Comparison of ENCODE assay signal across 14 mouse cellular contexts in genomic region chr19:8592155-8592554, GRCm38 (mm10). TPM values are rescaled to one million over a fixed set of nuclear protein-coding genes. Genes with fewer than 3 reads are reported as not detected.
DNase-seq lines count a peak whose midpoint lies in the region; ATAC-seq and TF ChIP-seq lines count a peak whose summit lies in the region.
"Had no signal": no experiment of that assay in that cellular context is flagged by ENCODE, and none has a peak within 500 bp of the region (broad histone marks: within the 10 kb centered on the region; RNA-seq: fewer than 3 reads in every experiment).

No protein-coding gene starts in this region.

- no peaks in the 10 kb centered on the region for H3K36me3 ChIP-seq in G1E (replicated peaks)
- H3K36me3 ChIP-seq in liver, embryonic 11.5 days (ENCODE audit: control insufficient read depth, insufficient read depth, low read length) = no peaks in the 10 kb centered on the region
- H3K36me3 ChIP-seq: embryonic facial prominence, embryonic 13.5 days; heart, embryonic 12.5 days; intestine, embryonic 15.5 days; neural tube, embryonic 13.5 days had no signal

- H3K4me1 ChIP-seq in G1E (ENCODE audit: insufficient read depth, low read depth, low read length) = peaks cover 59% of the 10 kb centered on the region
- H3K4me1 ChIP-seq in liver, embryonic 11.5 days (replicated peaks; ENCODE audit: control insufficient read depth, insufficient read depth, low read length) = peaks cover 11% of the 10 kb centered on the region

- H3K9me3 ChIP-seq in G1E (replicated peaks) = no peaks in the 10 kb centered on the region
- H3K9me3 ChIP-seq in liver, embryonic 11.5 days (ENCODE audit: control insufficient read depth, low read length) = no peaks in the 10 kb centered on the region
- H3K9me3 ChIP-seq: embryonic facial prominence, embryonic 13.5 days; heart, embryonic 12.5 days; intestine, embryonic 15.5 days; neural tube, embryonic 13.5 days had no signal

- H3K27ac ChIP-seq in layer of hippocampus, adult 2 months = peak overlapping the region; percentile 46
- H3K27ac ChIP-seq in liver, embryonic 11.5 days (ENCODE audit: low read depth, low read length) = no peak overlapping the region
- H3K27ac ChIP-seq: embryonic facial prominence, embryonic 13.5 days; intestine, embryonic 15.5 days; neural tube, embryonic 13.5 days had no signal

- peak; percentile 82 for ATAC-seq in G1E (ENCODE audit: extremely low read depth, insufficient number of reproducible peaks, low FRiP score, poor library complexity, severe bottlenecking)
- ATAC-seq in liver, embryonic 11.5 days (replicated peaks; ENCODE audit: low FRiP score) = peak; percentile 71
- ATAC-seq in frontal cortex, adult (ENCODE audit: low TSS enrichment) = no peak

- DNase-seq in layer of hippocampus, adult 2 months (ENCODE audit: low spot score in 2 of 2) = no peak
- no peak for DNase-seq in layer of hippocampus, postnatal 25 days (ENCODE audit: extremely low spot score in 1 of 2, low spot score in 1 of 2)
- DNase-seq in G1E (ENCODE audit: low spot score) = peak; percentile 86
- no peak for DNase-seq in liver, embryonic 11.5 days (ENCODE audit: low spot score)
- peak; percentile 23 to 72 for DNase-seq in thymus, adult 18-20 months
- no peak for DNase-seq in heart, postnatal 14 days
- no peak for DNase-seq in heart, postnatal 36 days
- DNase-seq: left cerebral cortex, postnatal 4 days; right cerebral cortex, postnatal 25 days had no signal

- no peak overlapping the region for H3K4me2 ChIP-seq in liver, embryonic 11.5 days
- H3K4me2 ChIP-seq: embryonic facial prominence, embryonic 13.5 days; heart, embryonic 12.5 days; intestine, embryonic 15.5 days; neural tube, embryonic 13.5 days had no signal

- intact Hi-C loops in heart, postnatal 14 days (cut with DNase I) = no loop called here
- intact Hi-C loops in heart, postnatal 36 days (cut with DNase I) = no loop called here

- H3K27me3 ChIP-seq in G1E (ENCODE audit: insufficient read depth, low read length) = peaks cover 7% of the 10 kb centered on the region; the same call in 1 of the 2 replicates
- no peaks in the 10 kb centered on the region for H3K27me3 ChIP-seq in liver, embryonic 11.5 days (replicated peaks; ENCODE audit: control insufficient read depth, insufficient read depth, low read length)
- H3K27me3 ChIP-seq: embryonic facial prominence, embryonic 13.5 days; heart, embryonic 12.5 days; intestine, embryonic 15.5 days; neural tube, embryonic 13.5 days had no signal

- H3K9ac ChIP-seq in liver, embryonic 11.5 days (ENCODE audit: low read depth, low read length) = no peak overlapping the region
- H3K9ac ChIP-seq: embryonic facial prominence, embryonic 13.5 days; heart, embryonic 12.5 days; intestine, embryonic 15.5 days; neural tube, embryonic 13.5 days had no signal

- WGBS in liver, embryonic 11.5 days = 30% methylated on average over 2 of the region's 2 CpGs

- TF ChIP-seq CTCF in layer of hippocampus, adult 2 months (conservative IDR thresholded peaks at IDR 0.05) = no peak
- no peak for TF ChIP-seq CTCF in G1E (IDR thresholded peaks at IDR 0.05; ENCODE audit: low read depth, low read length)

- peak overlapping the region; percentile 3; the same call in 1 of the 2 replicates for H3K4me3 ChIP-seq in layer of hippocampus, adult 2 months
- H3K4me3 ChIP-seq in G1E (ENCODE audit: low read depth, low read length) = peak overlapping the region; percentile 15; the same call in 1 of the 2 replicates
- H3K4me3 ChIP-seq in liver, embryonic 11.5 days (ENCODE audit: low read depth, low read length) = no peak overlapping the region
- H3K4me3 ChIP-seq: embryonic facial prominence, embryonic 13.5 days; heart, embryonic 12.5 days; intestine, embryonic 15.5 days; neural tube, embryonic 13.5 days had no signal

RNA-seq across cellular contexts. Expression of gene Slc22a8, which starts 1.1 kb away (rescaled TPM):
- 1 to 10 TPM; 6.6 to 9.7 TPM for total RNA-seq in layer of hippocampus, adult 2 months (2021)
- 10 to 100 TPM in 1 of 2 experiments, 1 to 10 TPM in 1; 9.5 to 12.3 TPM for total RNA-seq in layer of hippocampus, postnatal 25 days (2021)
- total RNA-seq in G1E (2014; fragmentation: Nextera tagmentation) (not detected in 2 replicates), G1E (2017) (0.06 and 0.16 TPM in 2 replicates)
- not detected in 2 replicates for polyA plus RNA-seq in G1E (2012)
- polyA plus RNA-seq in liver, embryonic 11.5 days (2014; fragmentation: Nextera tagmentation; extraction: Ambion mirVana) = 2.0 and 2.9 TPM in 2 replicates
- total RNA-seq in heart, postnatal 14 days (2021) = under 1 TPM; 0.05 to 0.17 TPM
- total RNA-seq in heart, postnatal 36 days (2021) = not detected
- polyA plus RNA-seq: embryonic facial prominence, embryonic 13.5 days; heart, embryonic 12.5 days had no signal

RNA-seq across cellular contexts. Expression of gene Slc22a6, which starts 25.7 kb away (rescaled TPM):
- total RNA-seq in layer of hippocampus, adult 2 months (2021) = 1 to 10 TPM; 2.2 to 2.8 TPM
- 1 to 10 TPM; 1.5 to 1.6 TPM for total RNA-seq in layer of hippocampus, postnatal 25 days (2021)
- not detected in 2 replicates for total RNA-seq in G1E (2014; fragmentation: Nextera tagmentation)
- 0.05 and 0.06 TPM in 2 replicates for total RNA-seq in G1E (2017)
- not detected in 2 replicates for polyA plus RNA-seq in G1E (2012)
- not detected in 2 replicates for polyA plus RNA-seq in liver, embryonic 11.5 days (2014; fragmentation: Nextera tagmentation; extraction: Ambion mirVana)
- total RNA-seq in heart, postnatal 14 days (2021) = not detected
- not detected for total RNA-seq in heart, postnatal 36 days (2021)
- polyA plus RNA-seq: heart, embryonic 12.5 days; intestine, embryonic 15.5 days had no signal

Comparison
In these comparisons a context has a peak if more than half of its experiments do, and no peak if none do; other contexts are left out.
1. DNase-seq: peak in G1E (single experiment) and thymus, adult 18-20 months (2 of 2); none in layer of hippocampus, adult 2 months (0 of 2), layer of hippocampus, postnatal 25 days (0 of 2), liver, embryonic 11.5 days (single experiment), heart, postnatal 14 days (0 of 2) and heart, postnatal 36 days (0 of 2).
2. RNA of gene Slc22a8, which starts 1.1 kb away (total RNA-seq): 9.5 to 12.3 TPM in layer of hippocampus, postnatal 25 days and 6.6 to 9.7 TPM in layer of hippocampus, adult 2 months; 0.05 to 0.17 TPM in heart, postnatal 14 days, 0.06 to 0.16 TPM in G1E and not detected in heart, postnatal 36 days; every median in the first group is over 4 times any median in the second.